Mouse (Mus musculus): ENCODE measurements at regions not wholly inside any gene's neighbourhood (a gene's known extent, or its start where the extent isn't known, plus 50 kb on each side); places are given as distances from the start of the nearest gene placed in this dataset.
A peak's percentile ranks its signal among the peaks of the same experiment; 100 is the strongest.
"Not testable (repeated sequence)": the region's sequence is repeated elsewhere in the genome, so short reads cannot be mapped to it uniquely, and the experiment has no call there.

DNA sequence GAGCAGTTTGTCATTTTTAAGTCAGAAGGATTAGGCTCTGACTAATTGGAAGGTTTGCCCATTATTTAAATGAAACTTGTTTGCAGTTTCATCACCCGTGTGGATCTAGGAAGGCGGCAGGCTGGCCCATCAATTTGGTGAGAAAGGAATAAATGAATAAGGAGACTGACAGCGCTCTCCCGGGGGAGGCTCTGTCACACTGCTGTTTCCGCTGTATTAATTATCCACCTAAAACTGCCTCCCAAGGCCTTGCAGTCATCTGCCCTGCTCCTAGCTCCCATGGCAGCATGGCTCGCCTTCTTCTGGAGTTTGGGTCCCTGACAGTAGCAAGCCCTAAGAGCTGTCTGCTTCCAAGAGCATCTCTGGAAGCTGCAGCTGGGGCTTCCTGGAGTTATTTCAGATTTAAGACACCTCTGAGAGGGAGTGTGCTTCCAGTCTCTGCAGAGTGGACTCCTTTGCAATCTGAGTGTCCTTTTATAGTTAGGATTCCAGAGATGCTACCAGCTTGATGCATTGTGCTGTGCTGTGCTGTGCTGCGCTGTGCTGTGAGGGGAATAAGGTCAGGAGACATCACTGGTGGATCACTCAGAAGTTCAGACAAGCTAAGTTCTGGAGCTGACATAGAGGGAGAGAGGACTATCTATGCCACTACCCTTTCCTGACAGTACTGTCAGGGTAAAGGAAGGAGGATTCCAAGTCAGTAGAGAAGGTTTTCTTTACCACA is 452.9 kb upstream of the Arid1b start:
- DNase-seq (ENCODE audit: low spot score in 2 of 2), result no peak

DNA sequence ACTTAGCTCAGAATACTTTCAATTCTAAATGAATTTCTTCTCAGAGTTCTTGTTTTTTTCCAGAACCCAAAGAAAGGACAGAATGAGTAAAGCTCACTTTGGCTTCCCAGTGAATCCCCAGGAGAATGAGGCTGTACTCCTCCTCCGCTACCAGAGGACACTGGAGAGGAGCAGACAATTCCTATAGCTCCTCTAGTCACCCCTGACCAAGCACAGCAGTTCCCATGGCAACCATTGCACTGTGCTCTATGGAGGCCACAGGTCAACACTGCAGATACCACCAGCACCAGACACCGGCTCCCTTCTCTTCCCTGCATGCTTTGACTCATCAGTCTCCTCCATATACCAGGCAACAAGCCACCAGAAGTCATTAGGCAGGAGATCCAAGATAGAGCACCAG is 447.6 kb upstream of the Arid1b start:
- DNase-seq (ENCODE audit: low spot score in 2 of 2), result no peak

DNA sequence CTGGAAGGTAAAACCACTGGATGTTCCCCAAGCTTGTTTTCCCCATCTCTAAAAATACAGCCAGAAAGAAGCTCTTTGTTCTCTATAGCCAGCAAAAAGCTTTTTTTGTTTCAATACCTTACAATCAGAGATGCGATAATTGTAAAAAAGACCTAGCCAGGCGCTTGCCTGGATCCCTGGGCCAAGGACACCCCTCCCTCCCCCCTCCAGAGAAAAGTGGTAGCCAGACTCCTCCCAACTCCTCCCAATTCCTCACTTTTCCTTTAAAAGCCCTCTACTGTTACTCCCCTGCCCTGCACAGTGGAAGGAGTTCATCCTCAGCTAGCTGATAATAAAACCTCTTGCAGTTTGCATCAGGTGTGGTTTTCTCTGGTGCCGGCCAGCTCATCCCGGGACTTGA is 441.1 kb upstream of the Arid1b start:
- DNase-seq (ENCODE audit: low spot score in 2 of 2), result not testable (repeated sequence)

GRCm38 (mm10) chr17:4563641-4564040 is 430.5 kb upstream of the Arid1b start:
- no peak for DNase-seq (ENCODE audit: low spot score in 2 of 2)

GRCm38 (mm10) chr17:4576883-4577282 is 417.2 kb upstream of the Arid1b start:
- no peak for DNase-seq (ENCODE audit: low spot score in 2 of 2)

DNA sequence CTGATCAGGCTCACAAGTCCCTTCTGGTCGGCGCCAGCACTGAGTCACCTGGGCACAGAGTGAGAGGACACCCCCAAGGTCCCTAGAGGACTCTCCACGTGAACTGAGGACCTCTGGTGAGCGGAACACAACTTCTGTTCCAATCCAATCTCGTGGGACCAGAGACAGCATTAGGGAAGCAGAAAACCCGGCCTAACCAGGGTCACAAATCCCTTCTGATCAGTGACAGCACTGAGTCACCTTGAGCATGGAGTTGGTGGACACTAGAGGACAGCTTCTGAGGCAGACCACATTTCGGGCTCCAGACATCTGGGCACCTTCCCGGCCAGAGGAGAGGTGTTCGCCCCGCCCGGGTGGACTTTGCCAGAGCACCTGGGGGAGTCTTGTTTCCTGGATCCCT is 412.3 kb upstream of the Arid1b start:
- no peak for DNase-seq (ENCODE audit: low spot score in 2 of 2)

DNA sequence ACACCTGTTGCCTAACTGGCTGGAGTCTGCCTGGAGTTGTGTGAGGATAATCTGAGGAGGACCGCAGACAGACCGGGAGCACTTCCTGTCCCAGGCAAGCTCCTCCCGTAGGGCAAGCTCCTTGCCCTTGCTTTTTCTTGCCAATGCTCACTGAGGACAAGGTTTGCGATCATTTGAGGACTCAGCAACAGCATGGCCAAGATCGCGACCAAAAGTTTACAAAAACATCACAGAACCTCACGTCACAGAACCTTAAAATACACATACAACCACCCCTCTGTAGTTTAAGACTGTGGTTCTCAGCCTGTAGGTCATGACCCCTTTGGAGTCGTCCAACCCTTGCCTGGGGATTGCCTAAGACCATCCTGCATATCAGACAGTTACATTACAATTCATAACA is 383.7 kb upstream of the Arid1b start:
- DNase-seq (ENCODE audit: low spot score in 2 of 2), result no peak

DNA sequence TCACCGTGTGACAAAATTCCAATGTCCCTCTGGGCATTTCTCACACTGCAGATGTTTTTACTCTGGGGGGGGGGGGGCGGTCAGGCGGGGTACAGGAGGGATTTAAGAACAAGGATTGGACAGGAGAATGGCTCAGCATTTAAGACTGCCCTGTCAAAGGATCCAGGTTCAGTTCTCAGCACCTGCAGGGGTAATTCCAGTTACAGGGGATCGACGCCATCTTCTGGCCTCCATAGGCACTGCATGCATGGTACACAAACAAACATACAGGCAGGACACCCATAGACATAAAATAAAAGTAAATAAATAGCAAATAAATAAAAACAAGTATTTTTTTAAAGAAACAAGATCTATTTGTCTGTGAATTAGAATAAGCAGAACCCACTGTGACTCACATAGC is 383.1 kb upstream of the Arid1b start:
- DNase-seq (ENCODE audit: low spot score in 2 of 2), result no peak

GRCm38 (mm10) chr17:4611711-4612110 is 382.4 kb upstream of the Arid1b start:
- DNase-seq (ENCODE audit: low spot score in 2 of 2), result no peak

GRCm38 (mm10) chr17:4612136-4612535 is 382.0 kb upstream of the Arid1b start:
- peak; percentile 18 to 40 for DNase-seq (ENCODE audit: low spot score in 2 of 2)

- DNase-seq (ENCODE audit: low spot score in 2 of 2), result peak; percentile 11 to 20
Observed at GRCm38 (mm10) chr17:4612741-4613140, 381.4 kb upstream of the Arid1b start.

DNA sequence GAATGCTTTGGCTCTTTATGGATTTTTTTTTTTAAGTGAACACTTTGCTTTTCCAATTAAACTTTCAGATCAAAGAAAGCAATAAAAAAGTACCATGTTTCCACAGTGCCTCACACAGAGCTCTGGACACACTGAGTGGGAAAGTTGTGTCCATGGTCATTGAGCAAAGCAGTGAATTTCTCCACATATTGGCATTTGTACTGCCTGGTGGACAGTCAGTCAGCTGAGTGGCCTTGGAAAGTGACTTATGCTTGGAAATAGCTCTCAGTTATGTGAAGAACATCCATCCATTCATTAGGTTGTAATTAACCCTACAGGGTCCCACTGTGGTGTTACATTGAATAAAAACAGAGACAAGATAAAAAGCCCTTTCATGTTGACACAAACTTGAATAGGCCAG is 373.8 kb upstream of the Arid1b start:
- DNase-seq (ENCODE audit: low spot score in 2 of 2), result no peak

GRCm38 (mm10) chr17:4626126-4626525 is 368.0 kb upstream of the Arid1b start:
- not testable (repeated sequence) for DNase-seq (ENCODE audit: low spot score in 2 of 2)

GRCm38 (mm10) chr17:4627542-4627941 is 366.6 kb upstream of the Arid1b start:
- no peak for DNase-seq (ENCODE audit: low spot score in 2 of 2)

GRCm38 (mm10) chr17:4631122-4631521 is 363.0 kb upstream of the Arid1b start:
- no peak for DNase-seq (ENCODE audit: low spot score in 2 of 2)

GRCm38 (mm10) chr17:4632506-4632905 is 361.6 kb upstream of the Arid1b start:
- no peak for DNase-seq (ENCODE audit: low spot score in 2 of 2)

DNA sequence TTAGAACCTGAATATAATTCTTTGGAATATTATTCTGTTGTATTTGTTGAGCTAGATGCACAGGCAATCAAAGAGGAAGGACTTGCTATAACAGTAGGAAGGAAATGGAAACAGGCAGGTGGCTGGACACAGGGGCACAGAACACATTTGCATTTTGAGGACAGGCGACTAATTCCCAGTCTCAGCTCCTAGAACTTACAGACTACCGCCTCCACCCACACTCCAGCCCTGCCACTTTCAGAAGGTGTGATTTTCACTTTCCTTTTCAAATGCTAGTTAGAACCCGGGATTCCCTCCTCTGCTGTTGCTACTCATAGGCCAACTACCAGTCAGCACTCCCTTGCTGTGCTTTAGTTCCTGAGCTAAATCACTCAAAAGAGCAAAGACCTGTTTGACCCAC is 360.4 kb upstream of the Arid1b start:
- no peak for DNase-seq (ENCODE audit: low spot score in 2 of 2)

DNA sequence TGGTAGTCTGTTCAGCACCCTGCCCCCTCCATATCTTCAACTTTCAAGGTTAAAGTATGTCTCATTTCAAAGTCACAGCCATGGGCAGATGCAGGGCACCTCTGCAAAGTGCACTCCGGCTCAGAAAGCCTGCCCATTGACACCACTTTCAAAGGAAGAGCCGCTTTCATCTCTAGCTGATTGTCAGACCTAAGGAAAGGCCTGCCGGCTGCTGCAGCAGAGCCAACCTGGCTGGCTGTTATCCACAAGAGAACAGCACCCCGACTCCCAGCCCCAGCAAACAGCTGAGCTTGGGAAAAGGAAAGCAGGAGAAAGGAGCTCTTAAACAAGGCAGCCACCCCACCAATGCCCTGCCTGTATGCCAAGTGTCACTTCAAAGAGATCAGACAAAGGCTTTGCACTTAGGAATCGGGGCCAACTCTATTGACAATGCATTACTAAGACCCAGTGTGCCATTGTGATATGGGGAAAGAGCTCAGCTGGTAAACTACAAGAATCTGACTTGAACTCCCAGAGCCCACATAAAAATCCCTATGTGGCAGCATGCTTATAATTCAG is 357.3 kb upstream of the Arid1b start:
- no peak for DNase-seq (ENCODE audit: low spot score in 2 of 2)

DNA sequence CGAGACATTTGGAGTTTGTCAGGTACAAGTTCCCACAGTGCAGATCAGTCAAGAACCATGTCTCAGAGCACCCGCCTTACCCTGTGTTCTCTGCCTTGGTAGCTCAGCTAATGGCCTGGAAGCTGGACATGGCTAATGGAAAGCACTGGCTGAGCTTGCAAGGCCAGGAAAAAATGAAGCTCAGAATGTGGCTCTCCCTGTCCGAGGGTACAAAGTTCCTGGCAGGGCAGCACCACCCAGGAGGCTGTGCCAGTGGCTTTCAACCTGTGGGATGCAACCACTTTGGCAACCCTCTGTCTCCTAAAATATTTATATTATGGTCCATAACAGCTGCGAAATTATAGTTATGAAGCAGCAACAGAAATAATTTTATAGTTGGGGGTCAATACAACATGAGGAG is 354.6 kb upstream of the Arid1b start:
- DNase-seq (ENCODE audit: low spot score in 2 of 2), result no peak

GRCm38 (mm10) chr17:4640555-4640954 is 353.6 kb upstream of the Arid1b start:
- DNase-seq (ENCODE audit: low spot score in 2 of 2), result peak; percentile 24 to 40

GRCm38 (mm10) chr17:4641166-4641565 is 353.0 kb upstream of the Arid1b start:
- no peak for DNase-seq (ENCODE audit: low spot score in 2 of 2)

- no peak for DNase-seq (ENCODE audit: low spot score in 2 of 2)
Observed at GRCm38 (mm10) chr17:4642046-4642445, 352.1 kb upstream of the Arid1b start.

DNA sequence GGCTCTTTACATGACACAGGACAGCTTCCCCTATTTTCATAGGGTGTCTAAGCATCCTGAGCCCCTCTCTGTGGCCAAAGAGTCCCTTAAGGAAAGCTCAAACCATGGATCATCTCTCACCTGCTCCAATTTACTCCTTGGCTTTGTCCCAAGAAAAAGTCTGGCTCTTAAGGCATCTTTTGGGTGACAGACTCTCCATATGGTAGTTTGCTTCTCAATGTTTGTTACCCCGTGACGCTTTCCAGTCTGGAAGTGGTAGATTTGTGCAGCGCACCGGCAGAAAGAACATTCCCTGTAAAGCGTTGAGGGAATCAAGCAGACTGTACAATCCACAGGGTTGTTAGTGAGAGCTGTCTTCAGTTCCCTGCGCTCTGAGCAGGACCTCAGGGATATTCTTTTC is 350.8 kb upstream of the Arid1b start:
- no peak for DNase-seq (ENCODE audit: low spot score in 2 of 2)

- DNase-seq (ENCODE audit: low spot score in 2 of 2), result no peak
Observed at GRCm38 (mm10) chr17:4648603-4649002, 345.5 kb upstream of the Arid1b start.
